Mouse (Mus musculus) midbrain, postnatal 0 days (tissue): ENCODE results near the gene Tgfa. TPM values are rescaled to one million over a fixed set of nuclear protein-coding genes. Genes with fewer than 3 reads are reported as not detected.

Experiments used
- ATAC-seq: fragments of 200-750 bp; cut with Nextera tagmentation; 2 replicates; pipeline ENCODE4 v1.8.0; 2017; ENCODE audit warnings: moderate number of reproducible peaks, mild to moderate bottlenecking, moderate TSS enrichment, moderate library complexity; ENCODE audit not compliant: low FRiP score
- DNase-seq: peaks from one replicate; pipeline ENCODE4 v3.0.0-alpha.2; 2015; ENCODE audit warnings: low spot score
- H3K27ac ChIP-seq: fragments of 300-500 bp; sonication (generic); 2 replicates; pipeline ENCODE4 v1.5.1; 2014; ENCODE audit warnings: low read depth, mild to moderate bottlenecking, low read length, mixed read lengths
- H3K27me3 ChIP-seq: fragments of 300-500 bp; sonication (generic); 2 replicates; pipeline ENCODE4 v1.6.1; 2014; ENCODE audit warnings: low read length, control low read depth, mixed read lengths; ENCODE audit not compliant: insufficient read depth
- H3K36me3 ChIP-seq: fragments of 300-500 bp; sonication (generic); 2 replicates; pipeline ENCODE4 v1.6.1; 2014; ENCODE audit warnings: low read length, control low read depth, mixed read lengths; ENCODE audit not compliant: insufficient read depth
- H3K4me1 ChIP-seq: fragments of 300-500 bp; sonication (generic); 2 replicates; pipeline ENCODE4 v1.6.1; 2014; ENCODE audit warnings: mild to moderate bottlenecking, control low read depth, antibody characterized with exemption, low read length, mixed read lengths; ENCODE audit not compliant: insufficient read depth
- H3K4me2 ChIP-seq: fragments of 300-500 bp; sonication (generic); 2 replicates; pipeline ENCODE4 v1.6.1; 2014; ENCODE audit warnings: low read depth, mild to moderate bottlenecking, low read length, mixed read lengths; ENCODE audit not compliant: poor library complexity, severe bottlenecking
- H3K4me3 ChIP-seq: fragments of 300-500 bp; sonication (generic); 2 replicates; pipeline ENCODE4 v1.5.1; 2014; ENCODE audit warnings: low read depth, mild to moderate bottlenecking, low read length, moderate library complexity
- H3K9ac ChIP-seq: fragments of 300-500 bp; sonication (generic); replicated peaks from 2 replicates; pipeline ENCODE4 v1.6.1; 2014; ENCODE audit warnings: mild to moderate bottlenecking, low read length, moderate library complexity, mixed read lengths; ENCODE audit not compliant: poor library complexity, severe bottlenecking
- H3K9me3 ChIP-seq: fragments of 300-500 bp; sonication (generic); 2 replicates; pipeline ENCODE4 v1.6.1; 2016; ENCODE audit warnings: low read length, control low read depth
- CTCF ChIP-seq: IDR thresholded peaks from 2 replicates; pipeline ENCODE4 v1.5.1; 2016; ENCODE audit warnings: antibody characterized with exemption, mild to moderate bottlenecking
- WGBS: fragments of 180-500 bp; shearing (Covaris S2); extraction: QIAGEN DNeasy Blood & Tissue Kit; methylation state at CpG from one replicate; pipeline ENCODE4 v1.1.7; 2014; 5-methylcytosine and 5-hydroxymethylcytosine counted together
- polyA plus RNA-seq: library from polyadenylated mRNA; unstranded; fragments of >200 nt; fragmentation: Nextera tagmentation; extraction: Ambion mirVana; gene quantifications from 2 replicates; pipeline ENCODE4 v1.2.1, GENCODE M21; 2015
- total RNA-seq: library from RNA; depleted of rRNA; stranded (reverse); fragments of >200 nt; gene quantifications from 2 replicates; pipeline ENCODE4 v1.2.3, GENCODE M21; 2014

Gene Tgfa
- total and polyA plus RNA-seq, 2 experiments from 2014 or later = 16.8 to 37.1 TPM

- H3K4me3 ChIP-seq = no peak overlapping the region
- no peak overlapping the region for H3K27ac ChIP-seq
- H3K4me1 ChIP-seq = 0 out of 2 replicates have a peak, but pooled peaks cover 2% of the 10 kb centered on the region
- peaks cover 2% of the 10 kb centered on the region; the same call in 1 of the 2 replicates for H3K27me3 ChIP-seq
- TF ChIP-seq CTCF = no peak
- H3K9ac ChIP-seq = no peak overlapping the region
- ATAC-seq = no peak
- no peaks in the 10 kb centered on the region for H3K9me3 ChIP-seq
- WGBS = 72% methylated on average over 12 of the region's 12 CpGs
- H3K4me2 ChIP-seq = no peak overlapping the region
- DNase-seq = no peak
- H3K36me3 ChIP-seq = no peaks in the 10 kb centered on the region
Measured at GRCm38 (mm10) chr6:86206985-86207384, 12.0 kb downstream of the Tgfa start.

- H3K36me3 ChIP-seq = no peaks in the 10 kb centered on the region
- 0 out of 2 replicates have a peak, but pooled peaks cover 2% of the 10 kb centered on the region for H3K4me1 ChIP-seq
- WGBS = 15% methylated on average over 17 of the region's 17 CpGs
- H3K27me3 ChIP-seq = peaks cover 2% of the 10 kb centered on the region; the same call in 1 of the 2 replicates
- H3K9ac ChIP-seq = no peak overlapping the region
- peak overlapping the region; percentile 16; the same call in 1 of the 2 replicates for H3K4me2 ChIP-seq
- no peak overlapping the region for H3K4me3 ChIP-seq
- no peak for ATAC-seq
- no peak for TF ChIP-seq CTCF
- no peak for DNase-seq
- no peaks in the 10 kb centered on the region for H3K9me3 ChIP-seq
- no peak overlapping the region for H3K27ac ChIP-seq
Measured at GRCm38 (mm10) chr6:86209133-86210016, 14.4 kb downstream of the Tgfa start.

- Histone ChIP-seq H3K4me1 (0 out of 2 replicates have a peak, but pooled peaks cover 2% of the 10 kb centered on the region), H3K9ac (no peak overlapping the region), H3K36me3 (no peaks in the 10 kb centered on the region), H3K27ac (no peak overlapping the region), H3K4me2 (peak overlapping the region; percentile 16; the same call in 1 of the 2 replicates), H3K27me3 (peaks cover 2% of the 10 kb centered on the region; the same call in 1 of the 2 replicates), H3K9me3 (no peaks in the 10 kb centered on the region), H3K4me3 (no peak overlapping the region)
- DNase-seq = no peak
- WGBS = 17% methylated on average over 6 of the region's 6 CpGs
- TF ChIP-seq CTCF = no peak
- no peak for ATAC-seq
Measured at GRCm38 (mm10) chr6:86210017-86210408, 15.0 kb downstream of the Tgfa start.

- 66% methylated on average over 3 of the region's 3 CpGs for WGBS
- no peak for ATAC-seq
Measured at GRCm38 (mm10) chr6:86210619-86211018, 15.6 kb downstream of the Tgfa start.

GRCm38 (mm10) chr6:86211081-86211763 lies 16.2 kb downstream of the Tgfa start:
- ATAC-seq = no peak
- no peak overlapping the region for H3K4me2 ChIP-seq

More at GRCm38 (mm10) chr6:86210619-86211018, 15.6 kb downstream of the Tgfa start:
- TF ChIP-seq CTCF = no peak
- Histone ChIP-seq H3K4me1 (0 out of 2 replicates have a peak, but pooled peaks cover 2% of the 10 kb centered on the region), H3K4me3 (no peak overlapping the region), H3K9ac (no peak overlapping the region), H3K4me2 (no peak overlapping the region), H3K27me3 (peaks cover 2% of the 10 kb centered on the region; the same call in 1 of the 2 replicates), H3K27ac (no peak overlapping the region), H3K36me3 (no peaks in the 10 kb centered on the region), H3K9me3 (no peaks in the 10 kb centered on the region)
- no peak for DNase-seq

More at GRCm38 (mm10) chr6:86211081-86211763, 16.2 kb downstream of the Tgfa start:
- 0 out of 2 replicates have a peak, but pooled peaks cover 2% of the 10 kb centered on the region for H3K4me1 ChIP-seq
- DNase-seq = no peak
- H3K27me3 ChIP-seq = peaks cover 2% of the 10 kb centered on the region; the same call in 1 of the 2 replicates
- H3K4me3 ChIP-seq = no peak overlapping the region
- no peak for TF ChIP-seq CTCF
- WGBS = 36% methylated on average over 12 of the region's 12 CpGs
- no peak overlapping the region for H3K27ac ChIP-seq
- no peak overlapping the region for H3K9ac ChIP-seq
- H3K9me3 ChIP-seq = no peaks in the 10 kb centered on the region
- H3K36me3 ChIP-seq = no peaks in the 10 kb centered on the region
